Mouse (Mus musculus) MEL-GATA-1-ER (cell line): ENCODE data around the gene Cbx1.
"Not testable (repeated sequence)": the region's sequence is repeated elsewhere in the genome, so short reads cannot be mapped to it uniquely, and the experiment has no call there.

Experiments
- DNase-seq: peaks from one replicate; pipeline ENCODE4 v3.0.0-alpha.2; 2012; ENCODE audit warnings: low read depth; ENCODE audit errors: extremely low read depth

The Cbx1 gene

DNA sequence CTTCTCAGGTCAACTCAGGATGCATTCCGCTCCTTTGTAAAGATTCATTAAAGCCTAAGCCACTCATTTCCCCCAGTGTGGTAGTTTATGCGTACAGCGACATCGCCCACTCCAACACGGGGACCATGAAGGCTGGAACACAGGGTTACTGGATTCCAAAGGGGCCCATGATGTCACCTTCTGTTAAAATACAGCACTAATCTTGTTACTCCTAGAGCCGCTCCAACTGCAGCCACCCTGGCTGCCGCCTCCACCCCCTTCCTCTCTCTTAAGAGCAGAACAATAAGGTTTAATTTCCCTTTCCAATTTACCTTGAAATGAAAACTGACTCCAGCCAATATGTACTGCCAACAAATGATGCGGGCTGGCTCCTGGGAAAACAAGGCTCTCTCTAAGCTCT lies 13.9 kb upstream of the Cbx1 start:
- no peak for DNase-seq

DNA sequence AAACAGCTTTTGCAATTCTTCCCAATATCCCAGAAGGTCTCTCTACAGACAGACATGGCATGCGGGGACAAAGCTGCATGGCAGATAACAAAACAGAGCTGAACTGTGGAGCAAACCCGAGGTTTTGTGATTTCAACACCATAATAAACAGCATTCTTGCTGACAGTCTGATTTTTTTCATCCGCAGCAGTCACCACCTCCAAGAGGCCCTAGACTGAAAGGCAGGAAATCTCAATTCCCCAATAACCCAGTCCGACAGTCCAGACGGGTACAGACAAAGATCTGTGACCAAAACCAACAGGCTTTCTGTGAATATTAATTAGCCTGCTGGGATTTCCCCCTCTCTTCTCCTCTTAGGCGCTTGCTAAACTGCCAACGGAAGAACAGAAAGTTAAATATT lies 13.3 kb upstream of the Cbx1 start:
- DNase-seq, result no peak

DNA sequence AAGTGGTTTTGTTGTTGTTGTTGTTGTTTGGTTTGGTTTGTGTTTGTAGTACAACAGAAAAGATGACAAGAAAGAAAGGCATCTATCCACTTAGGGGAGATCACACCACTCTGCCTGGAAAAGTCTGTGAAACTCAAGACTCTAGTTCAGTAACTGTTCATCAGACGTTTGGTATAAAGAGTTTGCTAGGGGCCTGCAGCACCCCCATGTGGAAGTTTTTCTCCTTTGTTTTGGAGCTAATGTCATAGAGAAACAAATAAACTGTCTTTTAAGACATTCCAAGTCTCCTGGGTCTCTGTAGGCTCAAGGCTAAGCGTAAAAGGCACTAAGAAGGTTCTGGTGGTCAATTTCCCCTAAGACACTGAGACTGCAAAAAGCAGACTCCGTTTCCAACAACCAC lies 12.9 kb upstream of the Cbx1 start:
- no peak for DNase-seq

DNA sequence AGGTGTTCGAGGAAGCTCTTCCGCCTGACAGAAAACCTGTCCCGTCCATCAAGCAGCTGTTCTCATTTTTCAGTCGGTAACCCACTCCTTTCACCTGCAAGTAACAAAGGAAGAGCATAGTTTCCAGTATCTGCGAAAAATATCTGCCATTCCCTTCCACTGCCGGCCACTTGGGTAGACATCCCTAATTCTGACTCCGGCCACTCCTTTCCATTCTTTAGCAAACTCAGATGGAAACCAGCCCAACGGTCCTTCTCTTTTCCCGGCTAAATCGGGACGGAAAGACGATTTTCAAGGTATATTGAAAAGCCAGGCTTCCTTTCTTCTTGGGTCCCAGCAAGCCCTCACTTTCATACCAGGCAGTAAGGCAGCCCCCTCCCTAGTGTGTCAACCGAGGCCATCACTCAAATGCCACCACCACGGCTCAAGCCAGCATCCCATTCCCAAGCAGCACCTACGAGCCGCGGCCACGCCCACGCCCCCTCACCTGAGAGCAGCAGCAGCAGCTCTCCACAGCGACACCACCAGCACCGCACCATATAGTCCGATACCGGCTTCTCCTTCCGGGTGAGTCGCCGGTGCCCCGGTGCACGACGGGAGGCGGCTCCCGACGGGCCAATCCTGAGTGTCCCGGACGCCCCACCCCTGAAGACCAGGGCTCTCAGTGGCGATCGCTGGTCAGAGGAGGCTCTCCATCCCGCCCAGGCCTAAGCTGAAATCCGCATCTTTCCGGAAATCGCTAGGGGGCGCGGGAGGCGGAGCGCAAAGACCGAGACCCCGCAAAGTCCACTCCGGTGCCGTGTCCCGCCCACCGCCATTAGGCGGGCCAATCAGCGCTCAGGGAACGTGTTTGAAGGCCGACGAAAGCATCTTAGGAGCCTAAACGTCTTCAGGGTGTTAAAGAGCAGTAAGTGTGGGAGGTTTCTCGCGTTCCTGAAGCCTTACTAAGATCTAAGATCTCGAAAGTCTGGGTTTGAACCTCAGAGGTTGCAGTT lies 11.7 kb upstream of the Cbx1 start, which contains the start of gene Snx11:
Gene Snx11 (minus strand): TSS at position 592 of the 995 bp plus-strand sequence.
- peak; percentile 94 for DNase-seq

DNA sequence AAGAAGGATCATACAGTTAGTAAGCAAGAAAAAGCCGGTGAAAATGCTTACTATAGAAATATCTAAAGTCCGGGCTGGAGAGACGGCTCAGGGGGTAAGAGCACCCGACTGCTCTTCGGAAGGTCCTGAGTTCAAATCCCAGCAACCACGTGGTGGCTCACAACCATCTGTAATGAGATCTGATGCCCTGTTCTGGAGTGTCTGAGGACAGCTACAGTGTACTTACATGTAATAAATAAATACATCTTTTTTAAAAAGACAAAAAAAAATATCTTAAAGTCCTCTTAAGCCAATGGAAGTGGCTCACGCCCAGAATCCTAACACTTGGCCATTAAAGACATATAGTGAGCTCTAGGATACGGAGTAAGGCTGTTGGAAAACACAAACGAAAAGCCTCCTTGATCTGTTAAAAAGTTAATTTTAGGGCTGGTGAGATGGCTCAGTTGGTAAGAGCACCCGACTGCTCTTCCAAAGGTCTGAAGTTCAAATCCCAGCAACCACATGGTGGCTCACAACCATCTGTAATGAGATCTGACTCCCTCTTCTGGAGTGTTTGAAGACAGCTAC lies 10.8 kb upstream of the Cbx1 start:
- DNase-seq, result not testable (repeated sequence)

DNA sequence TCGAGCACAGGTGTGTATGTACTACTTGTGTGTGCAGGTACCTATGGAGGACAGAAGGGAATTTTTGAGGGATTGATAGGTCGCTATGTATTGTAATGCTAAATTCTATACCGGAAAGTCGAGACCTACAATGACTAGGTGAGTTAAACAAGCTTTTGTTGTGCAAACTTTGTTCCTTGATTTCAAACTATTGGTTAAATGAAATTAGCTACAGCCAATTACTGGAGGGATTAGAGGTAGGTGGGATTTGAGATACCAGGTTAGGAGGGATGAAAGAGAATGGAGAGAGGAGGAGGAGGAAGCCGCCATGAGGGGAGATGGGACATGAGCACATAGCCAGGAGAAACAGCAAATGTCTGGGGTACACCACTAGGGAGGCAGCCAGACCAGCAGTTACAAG lies 8.6 kb upstream of the Cbx1 start:
- DNase-seq, result no peak

DNA sequence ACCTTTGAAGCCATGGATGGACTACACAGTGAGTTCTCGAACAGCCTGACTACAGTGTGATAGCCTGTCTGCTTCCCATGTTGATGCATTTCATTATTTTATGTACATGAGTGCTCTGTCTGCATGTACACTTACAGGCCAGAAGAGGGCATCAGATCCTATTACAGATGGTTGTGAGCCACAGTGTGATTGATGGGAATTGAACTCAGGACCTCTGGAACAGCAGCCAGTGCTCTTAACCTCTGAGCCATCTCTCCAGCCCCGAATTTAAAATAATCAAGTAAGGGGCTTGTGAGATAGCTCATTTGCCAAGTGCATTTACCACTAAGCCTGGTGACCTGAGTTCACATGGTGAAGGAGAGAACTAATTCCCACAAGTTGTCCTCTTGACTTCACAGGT lies 7.5 kb upstream of the Cbx1 start:
- DNase-seq, result no peak

DNA sequence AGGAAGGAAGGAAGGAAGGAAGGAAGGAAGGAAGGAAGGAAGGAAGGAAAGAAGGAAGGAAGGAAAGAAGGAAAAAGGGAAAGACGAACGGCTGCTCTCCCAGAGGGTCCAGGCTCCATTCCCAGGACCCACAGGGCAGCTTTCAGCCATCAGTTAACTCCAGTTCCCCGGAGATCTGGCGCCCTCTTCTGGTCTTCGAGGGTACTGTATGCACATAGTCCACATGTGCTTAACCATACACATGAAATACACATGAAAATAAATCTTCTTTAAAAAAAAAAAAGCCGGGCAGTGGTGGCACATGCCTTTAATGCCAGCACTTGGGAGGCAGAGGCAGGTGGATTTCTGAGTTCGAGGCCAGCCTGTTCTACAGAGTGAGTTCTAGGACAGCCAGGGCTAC lies 4.1 kb upstream of the Cbx1 start:
- peak; percentile 62 for DNase-seq

DNA sequence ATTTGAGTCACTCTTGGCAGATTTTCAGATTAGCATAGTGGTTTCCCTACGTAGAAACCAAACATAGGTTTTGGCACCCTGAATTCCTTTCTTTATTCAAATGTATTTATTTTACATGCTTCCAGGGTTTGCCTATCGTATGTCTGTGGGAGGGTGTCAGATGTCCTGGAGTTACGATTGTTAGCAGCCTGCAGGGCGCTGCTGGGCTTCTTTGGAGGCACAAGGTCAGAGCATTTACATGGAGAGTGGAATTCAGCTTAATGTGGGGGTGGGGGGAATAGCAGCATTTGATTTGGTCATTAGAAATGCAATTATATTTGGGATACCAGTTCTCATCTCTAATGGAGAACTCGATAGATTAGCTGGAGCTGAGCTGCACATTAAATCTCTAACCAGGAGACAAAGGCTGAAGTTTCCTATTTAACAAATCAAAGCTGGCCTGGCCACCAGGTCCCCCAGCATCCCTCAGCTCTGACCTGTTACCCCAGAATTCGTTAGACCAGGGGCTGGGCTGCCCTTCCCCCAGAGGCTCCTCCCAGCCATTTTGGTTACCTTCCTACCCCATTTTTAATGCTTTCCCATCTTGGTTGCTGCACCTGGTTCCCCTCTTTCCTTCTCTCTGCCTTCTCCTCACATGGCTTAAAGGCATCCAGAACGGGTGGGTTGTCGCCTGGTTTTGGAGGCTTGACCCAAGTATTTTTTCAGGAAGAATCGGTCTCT lies 2.0 kb upstream of the Cbx1 start:
- DNase-seq, result no peak

DNA sequence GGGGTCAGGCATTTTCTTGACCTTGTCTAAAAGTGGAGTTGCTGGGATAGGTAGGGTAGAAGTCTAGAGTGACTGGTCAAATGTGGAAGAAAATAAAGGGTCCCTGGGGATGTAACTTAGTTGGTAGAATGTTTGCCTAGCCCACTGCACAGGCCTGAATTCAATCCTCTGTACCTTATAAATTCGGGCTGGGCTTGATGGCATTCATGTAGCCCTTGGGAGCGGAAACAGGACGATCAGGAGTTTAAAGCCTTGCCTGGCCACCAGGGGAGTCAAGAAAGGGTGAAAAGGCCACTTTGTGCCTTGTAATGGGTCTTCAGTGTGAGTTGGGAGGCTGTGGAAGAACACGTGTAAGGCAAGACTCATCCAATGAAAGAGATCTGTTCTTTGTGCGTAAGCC lies 1.1 kb downstream of the Cbx1 start:
- no peak for DNase-seq

DNA sequence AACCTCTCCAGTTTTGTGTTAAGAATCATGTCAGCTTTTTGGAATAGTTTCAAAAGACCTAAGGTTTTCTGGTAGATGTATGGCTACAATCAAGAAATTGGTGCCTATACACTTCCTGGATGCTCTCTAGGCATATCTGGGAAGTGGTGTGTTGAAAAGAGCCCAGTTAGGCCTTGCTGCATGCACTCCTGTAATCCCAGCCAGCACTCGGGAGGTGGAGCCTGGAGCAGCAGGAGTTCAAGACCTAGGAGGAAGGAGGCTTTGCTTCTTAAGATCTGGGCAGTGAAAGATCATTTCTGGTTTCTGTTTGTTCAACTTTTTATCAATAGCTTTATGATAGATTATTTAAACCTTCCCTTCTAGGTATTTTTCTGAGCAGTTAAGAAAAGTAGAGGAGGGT lies 1.8 kb downstream of the Cbx1 start:
- DNase-seq, result no peak

DNA sequence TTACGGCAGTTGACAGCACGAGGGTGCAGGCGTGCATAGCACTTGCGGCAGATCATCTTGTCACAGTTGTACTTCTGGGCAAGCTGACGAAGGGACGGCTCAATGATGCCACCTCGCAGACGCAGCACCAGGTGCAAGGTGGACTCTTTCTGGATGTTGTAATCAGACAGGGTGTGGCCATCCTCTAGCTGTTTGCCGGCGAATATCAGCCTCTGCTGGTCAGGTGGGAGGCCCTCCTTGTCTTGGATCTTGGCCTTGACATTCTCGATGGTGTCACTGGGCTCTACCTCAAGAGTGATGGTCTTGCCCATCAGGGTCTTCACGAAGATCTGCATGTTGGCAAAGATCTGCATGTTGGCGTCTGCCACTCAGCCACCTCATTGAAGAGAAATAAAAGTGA lies 6.6 kb downstream of the Cbx1 start:
- DNase-seq, result no peak

DNA sequence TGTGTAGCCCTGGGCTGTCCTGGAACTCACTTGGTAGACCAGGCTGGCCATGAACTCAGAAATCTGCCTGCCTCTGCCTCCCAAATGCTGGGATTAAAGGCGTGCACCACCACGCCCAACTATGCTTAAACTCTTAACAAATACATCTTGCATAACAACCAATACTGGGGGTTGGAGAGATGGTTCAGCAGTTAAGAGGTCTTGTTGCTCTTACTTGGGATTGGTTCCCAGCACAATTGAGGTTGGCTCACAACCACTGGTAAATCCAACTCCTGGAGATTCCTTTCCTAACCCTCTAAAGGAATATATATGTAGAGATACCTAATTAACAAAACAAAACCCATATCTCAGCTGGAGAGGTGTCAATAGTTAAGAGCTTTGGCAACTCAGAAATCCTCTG lies 7.2 kb downstream of the Cbx1 start:
- DNase-seq, result no peak

DNA sequence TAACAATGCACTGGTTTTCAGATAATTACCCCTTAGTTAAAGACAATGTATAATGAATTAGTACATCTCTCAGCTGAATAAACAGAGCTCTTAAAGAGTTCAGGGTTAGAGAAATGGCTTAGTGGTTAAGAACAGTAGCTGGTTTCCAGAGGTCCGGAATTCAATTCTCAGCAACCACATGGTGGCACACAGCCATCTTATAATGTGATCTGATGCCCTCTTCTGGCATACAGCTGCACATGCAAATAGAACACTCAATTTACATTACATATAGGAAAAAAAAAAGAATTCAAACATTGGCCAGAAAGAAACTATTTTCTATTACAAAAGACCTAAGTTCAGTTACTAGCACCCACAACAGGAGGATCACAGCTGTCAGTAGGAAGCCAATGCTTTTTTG lies 7.7 kb downstream of the Cbx1 start:
- DNase-seq, result no peak

DNA sequence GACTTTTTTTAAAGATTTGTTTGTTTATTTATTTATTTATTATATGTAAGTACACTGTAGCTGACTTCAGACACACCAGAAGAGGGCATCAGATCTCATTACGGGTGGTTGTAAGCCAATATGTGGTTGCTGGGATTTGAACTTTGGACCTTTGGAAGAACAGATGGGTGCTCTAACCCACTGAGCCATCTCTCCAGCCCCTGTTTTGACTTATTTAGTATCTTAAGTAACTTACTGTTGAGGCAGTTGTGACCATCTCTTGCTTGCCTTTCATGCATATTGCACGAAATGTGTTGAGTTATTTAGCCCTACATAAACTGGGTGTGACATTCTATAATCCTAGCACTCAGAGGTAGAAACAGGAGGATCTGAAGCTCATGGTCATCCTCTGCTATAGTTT lies 10.6 kb downstream of the Cbx1 start:
- DNase-seq, result no peak

DNA sequence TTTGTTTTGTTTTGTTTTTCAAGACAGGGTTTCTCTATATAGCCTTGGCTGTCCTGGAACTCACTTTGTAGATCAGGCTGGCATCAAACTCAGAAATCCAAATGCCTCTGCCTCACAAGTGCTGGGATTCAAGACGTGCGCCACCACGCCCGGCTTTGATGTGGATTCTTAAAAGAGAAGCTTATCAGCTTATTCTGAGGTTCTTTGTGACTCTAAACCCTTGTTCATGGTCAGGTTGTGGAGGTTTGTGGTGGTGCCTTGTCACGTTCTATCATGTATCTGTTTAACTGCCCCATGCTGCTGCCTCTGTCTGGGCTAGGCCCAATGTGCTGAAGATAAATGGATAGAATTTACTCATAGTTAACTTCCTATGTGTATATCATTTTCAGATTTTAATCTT lies 16.7 kb downstream of the Cbx1 start:
- no peak for DNase-seq

DNA sequence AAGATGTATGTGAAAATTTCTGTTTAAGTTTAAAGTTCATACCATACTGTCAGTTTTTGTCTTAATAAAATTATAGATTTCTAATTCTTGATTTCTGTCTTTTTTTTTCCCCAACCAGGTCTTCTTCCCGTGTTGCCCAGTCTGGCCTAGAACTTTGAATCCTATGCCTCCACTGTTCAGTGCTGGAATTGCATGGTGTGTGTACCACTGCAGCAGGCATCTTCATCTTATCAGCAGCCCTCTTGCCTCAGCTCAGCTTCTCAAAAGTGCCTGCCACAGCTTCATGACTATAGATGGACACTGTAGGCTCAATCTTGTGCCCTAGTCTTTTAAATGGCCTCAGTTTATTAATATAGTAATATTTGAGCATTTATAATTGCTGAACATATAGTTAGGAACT lies 19.1 kb downstream of the Cbx1 start:
- DNase-seq, result no peak

DNA sequence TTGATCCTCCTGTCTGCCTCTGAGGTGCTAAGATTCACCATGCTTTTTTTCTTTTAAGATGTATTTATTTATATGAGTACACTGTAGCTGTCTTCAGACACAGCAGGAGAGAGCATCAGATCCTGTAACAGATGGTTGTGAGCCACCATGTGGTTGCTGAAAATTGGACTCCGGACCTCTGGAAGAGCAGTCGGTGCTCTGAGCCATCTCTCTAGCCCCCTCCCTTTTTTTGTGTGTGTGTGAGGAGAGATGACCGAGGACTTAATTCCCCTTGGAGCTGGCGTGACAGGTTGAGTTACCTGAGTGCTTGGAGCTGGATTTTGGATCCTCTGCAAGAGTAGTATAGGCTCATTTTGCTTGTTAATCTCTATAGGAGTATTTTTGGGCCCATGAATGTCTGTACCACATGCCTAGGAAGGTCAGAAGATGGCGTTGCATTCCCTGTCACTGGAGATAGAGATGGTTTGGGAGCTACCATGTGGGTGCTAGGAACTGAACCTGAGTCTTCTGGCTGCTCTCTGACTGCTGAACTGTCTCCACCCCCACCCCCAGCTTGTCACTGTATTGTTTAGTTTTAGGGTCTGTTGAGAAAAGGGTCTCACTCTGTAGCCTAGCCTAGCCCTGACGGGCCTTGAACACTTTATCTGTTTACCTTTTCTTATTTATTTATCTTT lies 20.8 kb downstream of the Cbx1 start:
- DNase-seq, result no peak

DNA sequence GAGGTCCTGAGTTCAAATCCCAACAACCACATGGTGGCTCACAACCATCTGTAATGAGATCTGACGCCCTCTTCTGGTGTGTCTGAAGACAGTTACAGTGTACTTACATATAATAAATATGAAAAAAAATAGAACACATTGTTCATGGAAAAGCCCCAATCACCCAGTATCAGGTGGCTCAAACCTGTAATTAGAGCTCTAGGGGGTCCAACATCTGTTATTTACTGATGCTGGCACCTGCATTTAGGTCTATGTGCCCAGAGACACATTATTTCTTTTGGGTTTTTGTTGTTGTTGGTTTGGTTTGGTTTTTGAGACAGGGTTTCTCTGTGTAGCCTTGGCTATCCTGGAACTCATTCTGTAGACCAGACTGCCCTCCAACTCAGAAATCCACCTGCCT lies 22.3 kb downstream of the Cbx1 start:
- DNase-seq, result not testable (repeated sequence)

DNA sequence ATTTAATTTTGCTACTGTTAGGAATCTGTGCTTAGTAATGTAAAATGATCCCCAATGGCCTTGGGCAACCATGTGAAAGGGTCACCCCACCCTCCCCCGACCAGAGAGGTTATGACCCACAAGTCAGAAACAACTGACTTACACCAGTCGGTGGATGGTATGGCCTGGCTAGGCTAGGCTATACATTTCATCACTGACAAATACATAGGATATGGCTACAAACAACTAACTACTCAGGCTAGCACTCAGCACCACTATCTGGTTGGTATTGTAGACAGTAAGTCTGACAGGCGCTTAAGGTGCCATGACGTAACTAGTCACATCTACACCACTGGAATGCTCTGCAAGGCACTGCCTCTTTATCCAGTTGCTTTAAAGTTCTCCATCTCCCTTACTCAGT lies 24.5 kb downstream of the Cbx1 start:
- DNase-seq, result no peak

DNA sequence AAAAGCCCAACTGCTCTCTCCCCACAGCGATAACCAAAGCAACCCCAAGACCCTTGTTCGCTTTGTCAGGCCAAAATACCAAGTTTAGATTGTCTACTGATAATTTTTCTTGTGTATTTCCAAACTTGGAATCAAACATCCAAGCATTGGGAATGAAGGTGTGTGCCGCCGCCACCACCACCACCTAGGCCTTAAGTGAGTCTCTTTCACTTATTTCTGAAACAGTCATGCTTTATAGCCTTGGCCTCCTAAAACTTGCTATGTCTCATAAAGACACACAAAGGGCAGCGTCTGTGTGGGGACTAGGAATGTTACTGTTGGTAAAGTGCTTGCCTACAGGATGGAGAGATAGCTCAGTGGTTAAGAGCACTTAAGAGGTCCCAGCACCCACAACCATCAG lies 25.0 kb downstream of the Cbx1 start:
- no peak for DNase-seq

DNA sequence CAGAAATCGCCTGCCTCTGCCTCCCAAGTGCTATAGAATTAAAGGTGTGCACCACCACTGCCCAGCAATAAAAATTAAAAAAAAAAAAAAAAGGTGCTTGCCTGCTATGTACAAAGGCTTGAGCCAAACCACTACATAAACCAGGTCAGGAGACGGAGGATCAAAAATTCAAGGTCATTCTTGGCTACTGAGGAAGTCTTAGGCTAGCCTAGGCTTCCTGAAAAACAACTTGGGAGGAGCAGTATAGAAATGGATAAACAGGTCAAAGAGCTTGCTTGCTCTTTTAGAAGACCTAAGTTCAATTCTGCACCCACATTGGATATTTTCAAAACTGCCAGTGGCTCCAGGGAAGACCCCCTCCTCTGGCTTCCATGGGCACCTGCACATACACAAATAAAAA lies 25.5 kb downstream of the Cbx1 start:
- no peak for DNase-seq
